Mouse (Mus musculus) midbrain, embryonic 13.5 days (tissue): ENCODE data around the gene N4bp2. TPM values are rescaled to one million over a fixed set of nuclear protein-coding genes. Genes with fewer than 3 reads are reported as not detected.
A peak's percentile ranks its signal among the peaks of the same experiment; 100 is the strongest.
"Not testable (repeated sequence)": the region's sequence is repeated elsewhere in the genome, so short reads cannot be mapped to it uniquely, and the experiment has no call there.

Experiments used
- ATAC-seq: fragments of 200-750 bp; cut with Nextera tagmentation; 2 replicates; pipeline ENCODE4 v1.8.0; 2017; ENCODE audit warnings: mild to moderate bottlenecking, moderate TSS enrichment, moderate library complexity
- H3K27ac ChIP-seq: fragments of 300-500 bp; sonication (generic); 2 replicates; pipeline ENCODE4 v1.5.1; 2015; ENCODE audit warnings: inconsistent platforms, mild to moderate bottlenecking, moderate library complexity
- H3K27me3 ChIP-seq: fragments of 300-500 bp; sonication (generic); 2 replicates; pipeline ENCODE4 v1.6.1; 2015; ENCODE audit warnings: mild to moderate bottlenecking, inconsistent platforms
- H3K36me3 ChIP-seq: fragments of 300-500 bp; sonication (generic); 2 replicates; pipeline ENCODE4 v1.6.1; 2015; ENCODE audit warnings: mild to moderate bottlenecking, inconsistent platforms
- H3K4me1 ChIP-seq: fragments of 300-500 bp; sonication (generic); replicated peaks from 2 replicates; pipeline ENCODE4 v1.6.1; 2015; ENCODE audit warnings: inconsistent platforms
- H3K4me2 ChIP-seq: fragments of 300-500 bp; sonication (generic); replicated peaks from 2 replicates; pipeline ENCODE4 v1.6.1; 2015; ENCODE audit warnings: moderate library complexity, mild to moderate bottlenecking, inconsistent platforms
- H3K4me3 ChIP-seq: fragments of 300-500 bp; sonication (generic); replicated peaks from 2 replicates; pipeline ENCODE4 v1.5.1; 2015; ENCODE audit warnings: mild to moderate bottlenecking, inconsistent platforms
- H3K9ac ChIP-seq: fragments of 300-500 bp; sonication (generic); replicated peaks from 2 replicates; pipeline ENCODE4 v1.6.1; 2015; ENCODE audit warnings: mild to moderate bottlenecking, inconsistent platforms
- H3K9me3 ChIP-seq: fragments of 300-500 bp; sonication (generic); 2 replicates; pipeline ENCODE4 v1.6.1; 2016; ENCODE audit warnings: mild to moderate bottlenecking, inconsistent platforms
- WGBS: fragments of 180-500 bp; shearing (Covaris S2); methylation state at CpG from one replicate; pipeline ENCODE4 v1.1.7; 2015; 5-methylcytosine and 5-hydroxymethylcytosine counted together
- polyA plus RNA-seq: library from polyadenylated mRNA; unstranded; fragments of >200 nt; fragmentation: Nextera tagmentation; extraction: Ambion mirVana; gene quantifications from 2 replicates; pipeline ENCODE4 v1.2.1, GENCODE M21; 2015

The N4bp2 gene
- polyA plus RNA-seq, result 26.3 and 27.0 TPM in 2 replicates

DNA sequence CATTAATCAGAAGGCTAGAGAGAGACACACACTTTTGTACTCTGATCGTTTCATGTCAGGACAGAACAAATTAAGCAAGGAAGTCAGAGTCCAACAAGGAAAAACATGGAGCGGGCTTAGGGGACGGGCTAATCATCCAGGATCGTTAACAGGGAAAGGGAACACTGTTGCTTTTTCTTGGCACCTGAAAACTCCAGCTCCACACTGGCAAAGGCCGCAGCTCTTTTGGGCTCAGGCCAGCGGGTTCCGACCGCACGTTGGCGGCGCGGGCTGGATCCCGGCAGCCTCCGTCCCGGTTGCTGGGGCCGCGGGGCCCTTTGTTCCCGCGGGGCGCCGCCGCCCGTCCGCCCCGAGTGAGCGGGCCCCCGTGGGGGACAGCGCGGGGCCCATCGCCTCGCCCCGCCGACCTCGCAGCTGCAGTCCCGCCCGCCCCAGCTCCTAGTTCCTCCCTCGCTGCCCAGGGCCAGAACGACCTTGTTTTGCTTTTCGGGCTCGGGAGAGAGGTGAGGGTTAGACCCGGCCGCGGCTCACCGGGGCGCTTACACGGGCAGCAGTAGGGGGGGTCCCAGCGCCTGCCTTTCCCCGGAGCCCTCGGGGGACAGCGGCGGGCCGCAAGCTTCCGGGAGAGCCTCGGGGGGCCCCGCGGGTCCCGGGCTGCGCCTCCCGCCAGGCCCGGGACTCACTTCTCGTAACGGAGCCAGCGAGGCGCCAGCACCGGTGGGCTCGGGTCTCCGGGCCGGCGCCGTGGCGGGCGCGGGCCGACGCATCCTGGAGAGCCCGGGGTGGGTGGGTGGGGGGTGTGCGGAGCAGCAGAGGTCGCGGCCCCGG lies at the start of gene N4bp2:
Gene N4bp2 (plus strand): TSS at position 434 of the 828 bp plus-strand sequence.
- no peaks in the 10 kb centered on the region for H3K36me3 ChIP-seq
- under 1% methylated on average over 70 of the region's 80 CpGs for WGBS

DNA sequence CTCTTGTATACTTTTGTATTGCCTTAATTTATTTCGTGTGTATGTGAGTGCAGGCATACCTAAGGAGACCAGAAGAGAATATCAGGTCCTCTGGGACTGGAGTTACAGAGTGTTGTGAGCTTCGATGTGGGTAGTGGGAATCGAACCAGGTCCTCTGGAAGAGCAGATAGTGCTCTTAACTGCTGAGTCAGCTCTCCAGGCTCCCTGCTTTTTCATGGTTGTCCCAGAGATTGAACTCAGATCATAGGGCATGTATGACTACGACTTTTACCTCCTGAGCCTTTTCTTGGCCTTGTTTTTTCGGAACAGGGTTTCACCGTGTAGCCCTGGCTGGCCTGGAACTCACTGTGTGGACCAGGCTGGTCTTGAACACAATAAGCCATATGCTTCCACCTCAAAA lies 48.2 kb upstream of the N4bp2 start:
- Histone ChIP-seq H3K9me3 (no peaks in the 10 kb centered on the region), H3K36me3 (no peaks in the 10 kb centered on the region), H3K9ac (no peak overlapping the region), H3K4me2 (no peak overlapping the region), H3K4me3 (no peak overlapping the region), H3K27me3 (no peaks in the 10 kb centered on the region), H3K4me1 (no peaks in the 10 kb centered on the region), H3K27ac (no peak overlapping the region)
- no peak for ATAC-seq
- WGBS, result 93% methylated on average over 6 of the region's 6 CpGs

More for the DNA sequence above, at the start of gene N4bp2:
- no peaks in the 10 kb centered on the region for H3K9me3 ChIP-seq
- H3K27ac ChIP-seq, result peak within 1 kb of the TSS; percentile 100
- H3K9ac ChIP-seq, result peak within 1 kb of the TSS; percentile 95
- H3K27me3 ChIP-seq, result no peaks in the 10 kb centered on the region
- H3K4me2 ChIP-seq, result peak within 1 kb of the TSS; percentile 84
- H3K4me3 ChIP-seq, result peak within 1 kb of the TSS; percentile 78
- peak; percentile 55 for ATAC-seq
- H3K4me1 ChIP-seq, result peaks cover 18% of the 10 kb centered on the region

GRCm38 (mm10) chr5:65717063-65717902 lies 46.0 kb upstream of the N4bp2 start:
- Histone ChIP-seq H3K27me3 (no peaks in the 10 kb centered on the region), H3K27ac (no peak overlapping the region)
- WGBS, result 82% methylated on average over 18 of the region's 18 CpGs

GRCm38 (mm10) chr5:65717903-65718211 lies 45.5 kb upstream of the N4bp2 start:
- H3K4me1 ChIP-seq, H3K36me3 ChIP-seq, H3K27me3 ChIP-seq, H3K4me2 ChIP-seq, H3K9ac ChIP-seq, H3K4me3 ChIP-seq, ATAC-seq, H3K27ac ChIP-seq, H3K9me3 ChIP-seq: not testable (repeated sequence)
- 95% methylated on average over 8 of the region's 8 CpGs for WGBS

More at GRCm38 (mm10) chr5:65717063-65717902, 46.0 kb upstream of the N4bp2 start:
- no peaks in the 10 kb centered on the region for H3K9me3 ChIP-seq
- H3K9ac ChIP-seq, result no peak overlapping the region
- no peaks in the 10 kb centered on the region for H3K36me3 ChIP-seq
- H3K4me3 ChIP-seq, result no peak overlapping the region
- ATAC-seq, result no peak
- no peak overlapping the region for H3K4me2 ChIP-seq
- no peaks in the 10 kb centered on the region for H3K4me1 ChIP-seq

DNA sequence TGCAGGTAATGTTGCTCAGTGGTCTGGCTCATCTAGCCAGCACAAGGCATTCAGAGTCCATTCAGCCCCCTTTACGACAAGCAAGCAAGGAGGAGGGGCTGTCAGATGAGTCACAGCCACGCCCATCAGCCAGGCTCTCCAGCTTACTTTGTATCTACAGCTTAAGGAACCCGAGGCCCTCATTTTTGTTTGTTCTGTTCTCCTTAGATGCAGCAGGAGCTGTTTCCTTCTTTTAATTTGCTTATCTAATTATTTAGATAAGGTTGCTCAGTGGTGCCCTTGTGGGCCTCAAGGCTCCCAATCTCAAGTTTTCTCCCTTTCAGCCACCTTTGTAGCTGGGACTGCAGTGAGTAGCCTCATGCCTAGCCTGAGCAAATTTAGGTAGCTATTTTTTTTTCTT lies 45.0 kb upstream of the N4bp2 start:
- H3K4me3 ChIP-seq, result no peak overlapping the region
- H3K27me3 ChIP-seq, result no peaks in the 10 kb centered on the region
- H3K36me3 ChIP-seq, result no peaks in the 10 kb centered on the region
- no peak overlapping the region for H3K9ac ChIP-seq
- H3K4me2 ChIP-seq, result no peak overlapping the region
- no peaks in the 10 kb centered on the region for H3K4me1 ChIP-seq
- H3K27ac ChIP-seq, result no peak overlapping the region
- no peaks in the 10 kb centered on the region for H3K9me3 ChIP-seq
- 35% methylated on average over 3 of the region's 3 CpGs for WGBS
- ATAC-seq, result no peak

GRCm38 (mm10) chr5:65724311-65725054 lies 38.8 kb upstream of the N4bp2 start:
- Histone ChIP-seq H3K4me2 (peak overlapping the region; percentile 70), H3K27me3 (no peaks in the 10 kb centered on the region), H3K36me3 (no peaks in the 10 kb centered on the region), H3K9ac (peak overlapping the region; percentile 61), H3K27ac (peak overlapping the region; percentile 75), H3K4me3 (peak overlapping the region; percentile 44), H3K4me1 (peaks cover 4% of the 10 kb centered on the region; the same call in 1 of the 2 replicates), H3K9me3 (no peaks in the 10 kb centered on the region)
- peak; percentile 87 for ATAC-seq
- WGBS, result under 1% methylated on average over 23 of the region's 23 CpGs

DNA sequence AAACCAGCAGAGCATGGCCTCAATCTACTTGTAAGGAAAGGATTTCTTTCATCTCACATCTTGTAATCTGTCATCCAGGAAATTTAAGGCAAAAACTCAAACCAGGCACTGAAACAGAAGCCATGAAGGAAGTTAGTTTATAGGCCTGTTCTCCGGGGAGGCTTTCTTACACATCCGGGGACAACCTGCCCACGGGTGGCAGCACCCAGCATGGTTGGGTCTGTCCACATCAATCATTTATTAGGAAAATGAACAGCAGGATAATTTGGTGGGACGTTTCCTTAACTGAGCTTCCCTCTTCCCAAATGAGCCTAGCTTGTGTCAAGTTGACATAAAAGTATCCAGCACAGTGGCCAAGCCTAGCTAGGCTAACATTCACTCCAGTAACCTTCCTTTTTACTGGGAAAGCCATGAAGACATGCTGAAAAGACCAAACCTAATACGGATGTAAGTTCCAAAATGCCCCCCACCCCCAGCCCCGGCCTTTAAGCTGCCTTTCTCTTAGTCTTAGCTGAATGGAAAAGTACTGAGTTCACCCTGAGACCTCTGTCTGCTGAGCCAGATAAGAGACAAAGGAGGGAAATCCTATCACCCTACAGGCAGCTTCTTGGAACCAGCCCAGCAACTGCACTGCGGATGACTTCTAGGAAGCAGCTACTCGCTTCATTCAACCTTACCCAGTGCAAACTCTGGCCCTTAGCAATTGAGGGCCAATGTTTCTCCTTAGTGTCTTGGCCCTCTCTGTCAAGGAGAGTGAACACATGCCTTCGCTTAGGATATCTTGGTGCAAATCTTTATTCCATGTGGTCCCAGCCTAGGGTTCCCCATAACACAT lies 31.9 kb upstream of the N4bp2 start:
- no peak overlapping the region for H3K4me2 ChIP-seq
- no peaks in the 10 kb centered on the region for H3K9me3 ChIP-seq
- H3K9ac ChIP-seq, result no peak overlapping the region
- no peaks in the 10 kb centered on the region for H3K27me3 ChIP-seq
- no peaks in the 10 kb centered on the region for H3K4me1 ChIP-seq
- ATAC-seq, result no peak
- no peak overlapping the region for H3K4me3 ChIP-seq
- H3K36me3 ChIP-seq, result no peaks in the 10 kb centered on the region
- H3K27ac ChIP-seq, result no peak overlapping the region
- WGBS, result 47% methylated on average over 9 of the region's 9 CpGs

GRCm38 (mm10) chr5:65735601-65736000 lies 27.7 kb upstream of the N4bp2 start:
- no peaks in the 10 kb centered on the region for H3K4me1 ChIP-seq
- H3K27me3 ChIP-seq, result no peaks in the 10 kb centered on the region
- no peak overlapping the region for H3K4me3 ChIP-seq
- no peak overlapping the region for H3K9ac ChIP-seq
- H3K27ac ChIP-seq, result no peak overlapping the region
- no peak for ATAC-seq
- WGBS, result 92% methylated on average over 2 of the region's 2 CpGs
- H3K4me2 ChIP-seq, result no peak overlapping the region
- H3K9me3 ChIP-seq, result no peaks in the 10 kb centered on the region
- H3K36me3 ChIP-seq, result no peaks in the 10 kb centered on the region

DNA sequence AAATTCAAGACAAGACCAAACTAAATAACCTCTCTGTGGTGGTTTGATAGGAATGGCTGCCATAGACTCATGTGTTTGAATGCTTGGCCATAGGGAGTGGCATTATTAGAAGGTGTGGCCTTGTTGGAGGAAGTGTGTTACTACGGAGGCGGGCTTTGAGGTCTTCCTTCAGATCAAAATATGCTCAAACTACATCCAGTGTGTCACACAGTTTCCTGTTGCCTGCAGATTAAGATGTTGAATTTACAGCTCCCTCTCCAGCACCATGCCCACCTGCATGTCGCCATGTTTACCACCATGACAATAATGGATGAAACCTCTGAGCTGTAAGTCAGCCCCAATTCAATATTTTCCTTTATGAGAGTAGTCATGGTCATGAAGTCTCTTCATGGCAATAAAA lies 24.0 kb upstream of the N4bp2 start:
- 95% methylated on average over 3 of the region's 3 CpGs for whole genome bisulfite sequencing

GRCm38 (mm10) chr5:65746908-65747307 lies 16.4 kb upstream of the N4bp2 start:
- 89% methylated on average over 5 of the region's 5 CpGs for WGBS
- Histone ChIP-seq H3K4me1 (no peaks in the 10 kb centered on the region), H3K36me3 (no peaks in the 10 kb centered on the region), H3K4me3 (no peak overlapping the region), H3K27ac (no peak overlapping the region), H3K9ac (no peak overlapping the region), H3K4me2 (no peak overlapping the region), H3K27me3 (no peaks in the 10 kb centered on the region), H3K9me3 (no peaks in the 10 kb centered on the region)
- no peak for ATAC-seq

More for the DNA sequence above, 24.0 kb upstream of the N4bp2 start:
- Histone ChIP-seq H3K9ac (no peak overlapping the region), H3K27me3 (no peaks in the 10 kb centered on the region), H3K9me3 (no peaks in the 10 kb centered on the region), H3K4me1 (no peaks in the 10 kb centered on the region), H3K36me3 (no peaks in the 10 kb centered on the region), H3K4me3 (no peak overlapping the region), H3K27ac (no peak overlapping the region), H3K4me2 (no peak overlapping the region)
- no peak for ATAC-seq

DNA sequence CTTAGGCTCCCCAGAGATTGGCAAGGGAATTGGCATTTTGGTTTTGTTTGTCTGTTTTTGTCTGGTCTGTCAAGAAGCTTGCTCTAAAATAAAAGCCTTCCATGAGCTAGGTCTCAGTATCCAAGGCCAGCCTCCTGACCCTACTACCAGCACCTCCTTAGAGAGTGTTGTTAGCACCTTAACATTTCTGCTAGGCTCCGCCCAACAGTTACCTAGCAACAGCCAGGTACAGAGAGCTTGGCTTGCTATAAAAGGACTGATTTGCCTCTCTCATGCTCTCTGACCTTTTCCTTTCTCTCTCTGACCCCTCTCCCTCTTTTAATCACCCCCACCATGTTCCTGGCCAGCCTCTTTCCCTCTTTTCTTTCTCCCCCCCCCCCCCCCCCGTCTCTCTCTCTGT lies 14.9 kb upstream of the N4bp2 start:
- Histone ChIP-seq H3K9me3 (no peaks in the 10 kb centered on the region), H3K4me2 (no peak overlapping the region), H3K9ac (no peak overlapping the region), H3K27ac (no peak overlapping the region), H3K36me3 (no peaks in the 10 kb centered on the region), H3K4me3 (no peak overlapping the region), H3K27me3 (no peaks in the 10 kb centered on the region), H3K4me1 (no peaks in the 10 kb centered on the region)
- WGBS, result 55% methylated on average over 2 of the region's 2 CpGs
- no peak for ATAC-seq
